Mouse (Mus musculus): ENCODE data around the gene Dnah11. TPM values are rescaled to one million over a fixed set of nuclear protein-coding genes. Genes with fewer than 3 reads are reported as not detected.
A peak's percentile ranks its signal among the peaks of the same experiment; 100 is the strongest.
"Not testable (repeated sequence)": the region's sequence is repeated elsewhere in the genome, so short reads cannot be mapped to it uniquely, and the experiment has no call there.

The Dnah11 gene
- polyA plus RNA-seq, 1 experiment: 1.2 TPM

DNA sequence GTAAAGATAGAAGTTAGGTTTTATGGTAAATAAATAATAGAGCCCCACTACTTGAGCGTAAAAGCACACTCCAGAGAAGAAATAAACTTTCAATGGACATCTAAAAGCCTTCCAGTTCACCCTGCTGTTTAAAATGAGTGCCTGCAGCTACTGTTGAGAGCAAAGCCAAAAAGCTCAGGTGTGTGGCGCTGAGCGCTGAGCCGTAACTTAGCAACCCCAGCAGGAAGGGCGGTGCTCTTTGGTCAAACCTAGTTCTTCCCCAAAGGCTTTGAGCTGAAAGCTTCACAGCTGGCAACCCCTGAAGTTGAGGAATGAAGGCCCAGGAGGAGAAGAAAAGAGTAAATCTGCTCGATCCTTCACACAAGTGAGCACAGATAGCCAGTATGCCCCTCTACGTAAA, 256.9 kb downstream of the Dnah11 start:
- TF ChIP-seq CTCF (conservative IDR thresholded peaks at IDR 0.05; ENCODE audit: insufficient read depth, insufficient read length, low read depth, low read length) (no peak), POLR2A (IDR thresholded peaks at IDR 0.05; ENCODE audit: low read depth, low read length) (no peak)
- H3K27me3 ChIP-seq (replicated peaks; ENCODE audit: control insufficient read depth, insufficient read depth, low read length): no peaks in the 10 kb centered on the region
- 0 out of 2 replicates have a peak overlapping the region, but pooled peaks have one; percentile 9 for H3K27ac ChIP-seq (ENCODE audit: insufficient read depth, low read depth, low read length)
- no peaks in the 10 kb centered on the region; the same call in 1 of the 2 replicates for H3K4me1 ChIP-seq (ENCODE audit: control insufficient read depth, insufficient read depth, low read length)
- no peak overlapping the region for H3K4me3 ChIP-seq (ENCODE audit: insufficient read depth, low read depth, low read length)
- WGBS: 49% methylated on average over 7 of the region's 7 CpGs
- peak; percentile 66 for DNase-seq
- H3K36me3 ChIP-seq (ENCODE audit: control insufficient read depth, insufficient read depth, low read length): no peaks in the 10 kb centered on the region

DNA sequence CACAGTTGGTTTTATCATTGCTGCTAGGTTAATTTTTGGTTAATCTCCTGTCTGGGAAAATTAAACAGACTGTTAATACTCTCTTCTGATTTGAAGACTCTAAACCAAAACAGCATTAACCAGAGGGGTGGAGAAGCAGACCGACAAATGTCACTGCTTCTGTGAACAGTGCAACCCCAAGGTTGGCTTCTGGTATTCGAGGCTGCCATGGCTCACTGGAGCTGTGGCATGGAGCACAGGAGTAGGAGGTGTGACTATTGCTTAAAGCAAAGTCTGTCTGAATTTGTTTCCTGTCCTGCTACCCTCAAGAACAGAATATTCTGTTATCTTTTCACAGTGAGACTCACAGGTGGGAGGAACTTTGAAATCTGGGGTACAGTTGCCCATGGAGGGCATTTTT, 260.6 kb downstream of the Dnah11 start:
- TF ChIP-seq CTCF (conservative IDR thresholded peaks at IDR 0.05; ENCODE audit: insufficient read depth, insufficient read length, low read depth, low read length) (no peak), POLR2A (IDR thresholded peaks at IDR 0.05; ENCODE audit: low read depth, low read length) (no peak)
- Histone ChIP-seq H3K4me3 (ENCODE audit: insufficient read depth, low read depth, low read length) (no peak overlapping the region), H3K27me3 (replicated peaks; ENCODE audit: control insufficient read depth, insufficient read depth, low read length) (no peaks in the 10 kb centered on the region), H3K4me1 (ENCODE audit: control insufficient read depth, insufficient read depth, low read length) (no peaks in the 10 kb centered on the region; the same call in 1 of the 2 replicates), H3K36me3 (ENCODE audit: control insufficient read depth, insufficient read depth, low read length) (no peaks in the 10 kb centered on the region), H3K27ac (ENCODE audit: insufficient read depth, low read depth, low read length) (peak overlapping the region; percentile 82)
- WGBS: 25% methylated on average over 2 of the region's 2 CpGs
- peak; percentile 64 for DNase-seq

DNA sequence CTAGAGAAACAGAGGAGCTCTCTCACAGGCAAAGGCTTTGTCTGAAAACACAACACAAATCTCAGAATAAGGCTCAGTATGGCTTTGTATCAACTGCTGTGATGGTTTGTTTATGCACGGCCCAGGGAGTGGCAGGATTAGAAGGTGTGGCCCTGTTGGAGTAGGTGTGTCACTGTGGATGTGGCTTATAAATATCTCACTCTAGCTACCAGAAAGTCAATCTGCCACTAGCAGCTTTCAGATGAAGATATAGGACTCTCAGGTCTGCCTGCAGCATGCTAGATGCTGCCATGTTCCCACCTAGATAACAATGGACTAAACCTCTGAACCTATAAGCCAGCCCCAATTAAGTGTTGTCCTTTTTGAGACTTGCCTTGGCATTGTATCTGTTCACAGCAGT, 266.8 kb downstream of the Dnah11 start:
- no peak for DNase-seq
- Histone ChIP-seq H3K4me3 (ENCODE audit: insufficient read depth, low read depth, low read length) (no peak overlapping the region), H3K4me1 (ENCODE audit: control insufficient read depth, insufficient read depth, low read length) (no peaks in the 10 kb centered on the region), H3K27ac (ENCODE audit: insufficient read depth, low read depth, low read length) (no peak overlapping the region), H3K36me3 (ENCODE audit: control insufficient read depth, insufficient read depth, low read length) (no peaks in the 10 kb centered on the region), H3K27me3 (replicated peaks; ENCODE audit: control insufficient read depth, insufficient read depth, low read length) (no peaks in the 10 kb centered on the region)
- TF ChIP-seq CTCF (conservative IDR thresholded peaks at IDR 0.05; ENCODE audit: insufficient read depth, insufficient read length, low read depth, low read length): no peak
- TF ChIP-seq POLR2A (IDR thresholded peaks at IDR 0.05; ENCODE audit: low read depth, low read length): no peak
- 63% methylated on average over 1 of the region's 1 CpGs for WGBS

DNA sequence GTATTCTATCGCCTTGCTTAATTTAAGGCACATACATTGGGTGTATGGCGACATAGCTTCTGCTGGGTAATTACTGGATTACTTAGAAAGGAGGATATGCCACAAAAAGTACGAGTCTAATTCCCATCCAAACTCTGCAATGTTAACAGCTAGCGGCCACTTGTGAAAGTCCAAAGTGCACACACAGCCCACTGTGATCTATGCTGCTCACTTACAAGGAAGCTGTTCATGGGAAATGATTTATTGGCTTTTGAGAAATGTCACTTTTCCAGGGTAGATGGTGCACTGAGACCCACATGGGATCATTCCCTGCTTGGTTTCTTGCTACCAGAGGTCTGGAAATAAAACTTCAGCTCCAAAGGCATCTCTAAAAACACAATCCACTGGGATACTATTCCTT, 269.1 kb downstream of the Dnah11 start:
- H3K4me3 ChIP-seq (ENCODE audit: insufficient read depth, low read depth, low read length): no peak overlapping the region
- no peaks in the 10 kb centered on the region for H3K36me3 ChIP-seq (ENCODE audit: control insufficient read depth, insufficient read depth, low read length)
- TF ChIP-seq POLR2A (IDR thresholded peaks at IDR 0.05; ENCODE audit: low read depth, low read length): no peak
- TF ChIP-seq CTCF (conservative IDR thresholded peaks at IDR 0.05; ENCODE audit: insufficient read depth, insufficient read length, low read depth, low read length): no peak
- 77% methylated on average over 4 of the region's 4 CpGs for WGBS
- H3K27ac ChIP-seq (ENCODE audit: insufficient read depth, low read depth, low read length): no peak overlapping the region
- no peak for DNase-seq
- no peaks in the 10 kb centered on the region for H3K4me1 ChIP-seq (ENCODE audit: control insufficient read depth, insufficient read depth, low read length)
- no peaks in the 10 kb centered on the region for H3K27me3 ChIP-seq (replicated peaks; ENCODE audit: control insufficient read depth, insufficient read depth, low read length)

DNA sequence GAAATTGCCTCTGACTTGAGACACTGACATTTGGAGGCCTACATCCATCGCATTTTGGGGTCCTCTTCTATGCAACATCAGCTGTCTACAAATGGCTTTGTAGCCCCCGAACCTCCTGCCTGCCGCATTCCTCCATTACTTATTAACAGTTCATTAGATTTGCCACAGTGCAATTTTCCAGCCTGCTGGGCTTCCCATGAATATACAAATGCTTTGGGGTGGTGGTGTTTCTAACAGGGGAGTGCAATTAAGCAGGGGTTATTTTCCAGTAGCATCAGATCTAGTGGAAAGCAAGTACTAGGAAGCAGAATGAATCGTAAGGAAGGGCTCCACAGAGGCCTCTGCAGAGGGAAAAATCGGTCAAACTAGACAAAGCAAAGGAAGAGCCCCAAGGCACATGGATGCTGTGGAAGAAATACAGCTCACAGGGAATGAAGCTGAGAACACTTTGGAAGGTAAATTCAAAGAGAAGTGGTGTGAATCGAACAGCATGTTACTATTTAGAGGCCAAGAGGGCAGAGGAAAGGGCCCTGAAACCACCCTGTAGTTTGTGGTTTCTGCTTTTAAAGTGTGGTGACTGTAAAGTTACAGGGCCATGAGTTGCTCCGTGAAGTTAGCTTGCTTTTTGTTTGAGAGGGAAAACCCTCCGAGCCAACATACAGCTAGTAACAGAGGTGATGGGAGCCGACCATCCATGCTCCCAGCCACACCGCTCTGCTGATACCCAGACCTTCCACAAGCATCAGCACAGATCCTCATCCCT, 282.8 kb downstream of the Dnah11 start:
- peak; percentile 59 for DNase-seq
- Histone ChIP-seq H3K4me1 (ENCODE audit: control insufficient read depth, insufficient read depth, low read length) (peaks cover 4% of the 10 kb centered on the region; the same call in 1 of the 2 replicates), H3K36me3 (ENCODE audit: control insufficient read depth, insufficient read depth, low read length) (no peaks in the 10 kb centered on the region), H3K27me3 (replicated peaks; ENCODE audit: control insufficient read depth, insufficient read depth, low read length) (no peaks in the 10 kb centered on the region), H3K27ac (ENCODE audit: insufficient read depth, low read depth, low read length) (peak overlapping the region; percentile 83), H3K4me3 (ENCODE audit: insufficient read depth, low read depth, low read length) (no peak overlapping the region)
- 38% methylated on average over 10 of the region's 10 CpGs for WGBS
- TF ChIP-seq POLR2A (IDR thresholded peaks at IDR 0.05; ENCODE audit: low read depth, low read length) (no peak), CTCF (conservative IDR thresholded peaks at IDR 0.05; ENCODE audit: insufficient read depth, insufficient read length, low read depth, low read length) (no peak)

DNA sequence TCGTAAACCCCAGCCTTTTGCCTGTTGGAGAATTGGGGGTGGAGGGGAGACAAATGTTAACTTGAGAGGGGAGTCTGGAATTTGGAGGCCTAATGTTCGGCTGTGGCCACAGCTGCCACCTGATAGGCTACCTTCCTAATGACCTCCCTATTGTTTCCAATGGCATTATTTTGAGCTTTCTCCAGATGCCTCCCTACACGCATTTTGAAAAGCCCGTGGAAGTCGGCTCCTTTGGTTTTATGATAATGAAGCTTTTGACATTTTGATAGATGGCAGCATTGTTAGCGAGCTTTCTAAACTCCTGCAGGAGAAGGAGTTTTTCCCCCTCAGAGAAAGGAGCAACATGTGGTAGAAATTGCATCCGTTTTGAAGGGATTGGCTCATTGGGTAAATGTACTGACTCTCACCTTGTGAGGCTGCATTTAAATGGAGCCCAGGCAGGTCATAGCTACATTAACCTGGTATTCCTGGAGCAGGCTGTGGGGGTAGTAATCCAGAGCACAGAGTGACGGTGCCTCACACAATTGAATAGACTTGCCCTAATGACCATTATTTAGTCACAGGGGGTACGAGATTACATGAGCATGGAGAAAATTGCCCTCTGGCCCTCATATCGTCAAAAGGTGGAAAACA, 284.1 kb downstream of the Dnah11 start:
- H3K27ac ChIP-seq (ENCODE audit: insufficient read depth, low read depth, low read length): peak overlapping the region; percentile 59
- TF ChIP-seq CTCF (conservative IDR thresholded peaks at IDR 0.05; ENCODE audit: insufficient read depth, insufficient read length, low read depth, low read length): no peak
- no peak for TF ChIP-seq POLR2A (IDR thresholded peaks at IDR 0.05; ENCODE audit: low read depth, low read length)
- 21% methylated on average over 10 of the region's 10 CpGs for WGBS
- H3K27me3 ChIP-seq (replicated peaks; ENCODE audit: control insufficient read depth, insufficient read depth, low read length): no peaks in the 10 kb centered on the region
- peaks cover 4% of the 10 kb centered on the region; the same call in 1 of the 2 replicates for H3K4me1 ChIP-seq (ENCODE audit: control insufficient read depth, insufficient read depth, low read length)
- no peak overlapping the region for H3K4me3 ChIP-seq (ENCODE audit: insufficient read depth, low read depth, low read length)
- DNase-seq: peak; percentile 51
- no peaks in the 10 kb centered on the region for H3K36me3 ChIP-seq (ENCODE audit: control insufficient read depth, insufficient read depth, low read length)

DNA sequence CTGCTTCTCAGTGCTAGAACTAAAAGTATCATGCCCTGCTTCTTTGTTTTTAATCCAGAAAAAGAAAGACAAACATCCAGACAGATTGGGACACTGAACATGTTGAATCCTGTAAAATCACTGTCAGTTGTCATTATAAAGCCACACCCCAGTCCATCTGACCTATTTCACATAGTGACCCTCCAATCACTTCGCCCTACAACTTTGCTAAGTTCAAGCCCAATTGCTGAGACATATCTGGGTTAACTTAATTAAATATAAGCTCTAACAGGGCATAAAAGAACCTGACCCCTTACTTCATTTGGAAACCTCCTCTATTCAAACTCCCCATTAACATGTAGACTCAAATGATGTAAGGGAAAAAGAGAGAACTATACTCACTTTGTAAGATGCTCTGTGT, 287.4 kb downstream of the Dnah11 start:
- Histone ChIP-seq H3K27ac (ENCODE audit: insufficient read depth, low read depth, low read length) (no peak overlapping the region), H3K36me3 (ENCODE audit: control insufficient read depth, insufficient read depth, low read length) (no peaks in the 10 kb centered on the region), H3K27me3 (replicated peaks; ENCODE audit: control insufficient read depth, insufficient read depth, low read length) (no peaks in the 10 kb centered on the region), H3K4me3 (ENCODE audit: insufficient read depth, low read depth, low read length) (no peak overlapping the region), H3K4me1 (ENCODE audit: control insufficient read depth, insufficient read depth, low read length) (peaks cover 4% of the 10 kb centered on the region; the same call in 1 of the 2 replicates)
- no peak for TF ChIP-seq POLR2A (IDR thresholded peaks at IDR 0.05; ENCODE audit: low read depth, low read length)
- TF ChIP-seq CTCF (conservative IDR thresholded peaks at IDR 0.05; ENCODE audit: insufficient read depth, insufficient read length, low read depth, low read length): no peak
- DNase-seq: no peak
- WGBS: 87% methylated on average over 1 of the region's 1 CpGs

DNA sequence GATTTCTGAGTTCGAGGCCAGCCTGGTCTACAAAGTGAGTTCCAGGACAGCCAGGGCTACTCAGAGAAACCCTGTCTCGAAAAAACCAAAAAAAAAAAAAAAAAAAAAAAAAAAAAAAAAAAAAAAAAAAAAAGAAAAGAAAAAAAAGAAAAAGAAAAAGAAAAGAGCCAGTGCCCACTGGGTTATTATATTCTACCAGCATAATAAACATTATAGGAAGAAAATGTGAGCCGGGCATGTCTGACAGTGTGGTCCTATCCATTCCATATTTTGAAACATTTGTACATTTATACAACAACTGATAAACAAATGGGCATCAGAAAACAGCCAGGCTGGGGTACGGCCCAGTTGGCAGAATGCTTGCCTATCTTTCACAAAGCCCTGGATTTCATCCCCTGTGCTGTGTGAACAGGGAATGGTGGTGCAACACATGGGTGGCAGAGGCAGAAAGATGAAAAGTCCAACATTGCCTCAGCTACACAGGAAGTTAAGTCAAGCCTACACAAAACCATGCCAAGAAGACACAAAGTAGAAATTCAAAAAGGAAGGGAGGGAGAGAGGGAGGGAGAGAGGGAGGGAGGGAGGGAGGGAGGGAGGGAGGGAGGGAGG, 293.5 kb downstream of the Dnah11 start:
- WGBS: 83% methylated on average over 4 of the region's 4 CpGs

More for the DNA sequence above, 293.5 kb downstream of the Dnah11 start:
- not testable (repeated sequence) for H3K27ac ChIP-seq (ENCODE audit: insufficient read depth, low read depth, low read length); DNase-seq; H3K4me1 ChIP-seq (ENCODE audit: control insufficient read depth, insufficient read depth, low read length); H3K36me3 ChIP-seq (ENCODE audit: control insufficient read depth, insufficient read depth, low read length); H3K27me3 ChIP-seq (replicated peaks; ENCODE audit: control insufficient read depth, insufficient read depth, low read length); H3K4me3 ChIP-seq (ENCODE audit: insufficient read depth, low read depth, low read length)
